Mouse (Mus musculus): Measurements from ENCODE around the gene Tspan5. TPM values are rescaled to one million over a fixed set of nuclear protein-coding genes. Genes with fewer than 3 reads are reported as not detected.

The Tspan5 gene
- polyA plus RNA-seq, 2 experiments from 2014 or later: 5.3 to 7.3 TPM

DNA sequence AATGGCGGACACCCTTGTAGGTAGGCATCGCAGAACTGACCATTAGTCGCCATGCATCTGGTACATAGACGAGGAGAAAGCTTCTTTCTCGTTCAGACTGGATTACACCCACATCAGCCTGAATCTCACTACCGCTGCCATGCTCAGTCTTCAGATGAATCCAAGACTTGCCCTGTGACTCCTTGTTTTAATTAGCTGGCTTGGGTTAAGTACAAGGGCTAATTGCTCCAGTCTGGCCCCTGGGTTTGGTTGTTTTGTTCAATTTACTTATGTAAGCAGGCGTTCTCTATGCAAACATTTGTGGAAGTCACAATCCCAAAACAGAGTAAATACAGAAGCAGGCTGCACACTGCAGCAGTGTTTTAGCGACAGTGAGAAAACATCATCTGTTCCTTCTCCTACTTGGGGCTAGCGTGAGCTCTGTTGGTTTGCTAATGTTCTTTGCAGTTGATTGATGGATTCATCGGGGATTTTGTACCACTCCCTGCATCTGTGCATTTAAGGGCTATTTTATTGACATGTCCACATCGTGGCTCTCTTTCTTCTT is 107.8 kb downstream of the Tspan5 start:
- ATAC-seq: no peak

GRCm38 (mm10) chr3:138851876-138852275 is 109.9 kb downstream of the Tspan5 start:
- ATAC-seq: no peak

- ATAC-seq: no peak
These were observed 111.1 kb downstream of the Tspan5 start for GRCm38 (mm10) chr3:138852982-138853689.

DNA sequence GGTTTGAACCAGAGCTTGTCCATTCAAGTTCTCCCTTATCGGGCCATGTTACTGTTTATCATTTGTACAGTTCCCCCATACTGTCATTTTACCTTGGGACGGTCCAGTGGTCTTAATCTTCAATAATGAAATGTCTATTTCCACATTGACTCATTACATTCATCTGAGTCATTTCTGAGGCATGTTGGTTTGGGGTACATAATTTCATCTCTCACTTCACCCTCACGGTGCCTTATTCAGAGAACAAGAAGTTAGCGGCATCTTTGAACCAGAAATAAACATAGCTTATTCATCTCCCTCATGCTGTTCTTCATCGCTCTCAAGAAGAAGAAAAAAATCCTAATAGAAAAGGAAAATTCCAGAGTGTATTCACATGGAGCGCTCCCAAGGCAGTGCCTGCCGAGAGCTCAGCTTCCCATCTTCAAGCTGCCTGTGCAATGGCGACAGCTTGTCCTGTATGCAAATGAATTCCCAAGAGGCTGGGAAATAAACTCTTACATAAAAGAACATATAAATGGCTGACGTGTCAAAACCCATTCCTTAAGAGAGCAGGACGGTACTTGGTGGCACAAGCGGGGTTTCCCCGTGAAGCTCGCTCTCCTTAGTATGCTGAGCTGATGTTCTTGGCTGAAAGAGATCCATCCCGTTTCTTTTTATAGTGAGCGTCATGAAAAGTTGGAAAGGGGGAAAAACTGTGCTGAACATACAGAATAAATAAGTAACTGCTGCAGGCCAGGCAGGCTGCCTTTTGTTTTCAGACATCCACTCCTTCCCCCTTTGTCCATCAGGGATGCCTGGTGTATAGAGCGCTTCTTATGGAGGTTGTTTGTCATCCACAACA is 112.2 kb downstream of the Tspan5 start:
- ATAC-seq: no peak

DNA sequence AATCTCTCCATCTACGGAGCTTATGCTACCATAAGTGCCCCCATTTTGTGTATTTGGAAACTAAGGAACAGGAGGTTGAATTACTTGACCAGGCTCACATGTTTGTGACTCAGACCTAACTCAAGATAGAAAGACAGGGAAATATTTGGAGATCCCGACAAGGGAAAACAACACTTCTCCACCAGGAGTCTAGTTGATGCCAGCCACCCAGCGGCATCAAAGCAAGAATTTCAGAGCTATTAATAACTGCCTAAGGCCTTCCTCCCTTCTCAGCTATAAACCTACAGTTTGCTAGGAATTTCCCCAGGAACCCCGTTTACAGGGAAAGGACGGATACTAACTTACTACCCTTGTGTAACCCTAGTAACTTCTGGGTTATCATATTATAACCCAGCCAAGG is 113.4 kb downstream of the Tspan5 start:
- ATAC-seq: no peak

GRCm38 (mm10) chr3:138856946-138857345 is 115.0 kb downstream of the Tspan5 start:
- ATAC-seq: no peak

DNA sequence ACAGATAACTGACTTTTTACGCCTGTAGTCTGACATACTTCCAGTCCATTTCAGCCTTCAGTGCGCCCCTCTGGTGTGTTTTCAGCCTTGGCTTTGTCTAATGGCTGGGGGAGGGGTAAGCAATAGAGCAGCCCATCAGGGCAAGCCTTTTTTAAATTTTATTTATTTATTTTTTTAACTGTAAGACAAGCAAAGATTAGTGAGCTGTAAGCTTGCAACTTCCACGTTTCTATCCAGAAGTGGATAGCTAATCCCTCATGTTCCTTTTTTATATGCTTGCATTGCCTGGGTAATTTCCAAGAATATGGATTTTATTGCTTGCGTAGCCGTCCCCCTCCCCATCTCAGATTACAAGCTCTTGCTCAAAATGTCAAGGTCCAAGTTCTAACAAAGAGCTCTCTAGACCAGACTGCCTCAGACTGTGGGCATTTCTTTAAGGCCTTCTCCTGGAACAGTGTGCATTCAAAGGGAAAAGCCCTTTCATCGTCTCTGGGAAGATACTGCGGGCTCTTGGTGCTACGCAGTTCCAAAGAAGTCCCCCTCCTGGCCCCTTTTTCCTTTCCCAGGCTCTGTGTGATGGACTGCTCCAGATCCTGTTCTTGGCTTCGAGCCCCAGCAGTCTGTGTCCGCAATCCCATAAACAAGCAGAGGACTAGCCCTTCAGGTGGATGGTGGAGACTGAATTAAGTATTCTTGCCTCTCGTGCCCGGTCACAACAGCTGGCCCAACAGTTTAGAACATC is 116.0 kb downstream of the Tspan5 start:
- ATAC-seq: no peak

DNA sequence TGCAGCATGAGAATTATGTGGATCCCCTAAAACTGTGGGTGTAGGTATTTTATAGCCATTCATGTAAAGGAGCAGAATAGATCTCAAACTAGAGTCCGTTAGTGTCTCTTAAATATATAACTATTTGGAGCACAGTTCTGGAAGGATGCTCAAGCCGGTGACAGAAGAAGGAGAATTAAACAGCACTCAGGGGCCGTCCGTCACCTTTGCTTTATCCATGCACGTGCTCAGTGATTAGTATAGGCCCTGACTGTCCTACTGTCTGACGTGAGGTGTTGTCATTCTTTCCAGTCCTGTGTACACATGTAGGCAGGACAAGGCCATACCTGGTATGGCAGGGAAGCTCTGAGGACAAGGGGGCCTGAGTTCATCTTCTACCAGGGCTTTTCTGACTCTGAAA is 116.7 kb downstream of the Tspan5 start:
- ATAC-seq: no peak

- no peak for ATAC-seq
These were observed 117.2 kb downstream of the Tspan5 start for GRCm38 (mm10) chr3:138859166-138859565.

- no peak for ATAC-seq
These were observed 117.7 kb downstream of the Tspan5 start for GRCm38 (mm10) chr3:138859666-138860065.

GRCm38 (mm10) chr3:138860257-138860760 is 118.3 kb downstream of the Tspan5 start:
- ATAC-seq: no peak

DNA sequence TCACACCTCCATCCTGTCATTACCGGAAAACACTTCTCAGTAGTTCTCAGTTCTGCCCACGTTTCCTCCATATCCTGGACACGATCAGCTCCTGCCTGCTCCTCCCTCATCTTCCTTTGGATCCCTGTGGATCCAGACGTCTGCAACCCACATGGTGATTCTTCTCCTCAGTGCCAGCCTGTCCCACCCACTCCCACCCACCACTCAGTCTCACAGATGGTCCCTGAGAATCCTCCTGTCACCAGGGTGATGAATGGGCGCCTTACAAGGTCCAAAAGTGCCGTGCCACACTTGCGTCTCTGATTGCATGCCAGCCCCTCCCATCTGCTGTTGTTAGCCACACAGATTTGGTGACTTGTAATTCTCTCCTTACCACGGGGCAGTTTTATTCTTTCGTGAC is 119.0 kb downstream of the Tspan5 start:
- ATAC-seq: no peak

- ATAC-seq: no peak
These were observed 119.6 kb downstream of the Tspan5 start for GRCm38 (mm10) chr3:138861589-138861988.

DNA sequence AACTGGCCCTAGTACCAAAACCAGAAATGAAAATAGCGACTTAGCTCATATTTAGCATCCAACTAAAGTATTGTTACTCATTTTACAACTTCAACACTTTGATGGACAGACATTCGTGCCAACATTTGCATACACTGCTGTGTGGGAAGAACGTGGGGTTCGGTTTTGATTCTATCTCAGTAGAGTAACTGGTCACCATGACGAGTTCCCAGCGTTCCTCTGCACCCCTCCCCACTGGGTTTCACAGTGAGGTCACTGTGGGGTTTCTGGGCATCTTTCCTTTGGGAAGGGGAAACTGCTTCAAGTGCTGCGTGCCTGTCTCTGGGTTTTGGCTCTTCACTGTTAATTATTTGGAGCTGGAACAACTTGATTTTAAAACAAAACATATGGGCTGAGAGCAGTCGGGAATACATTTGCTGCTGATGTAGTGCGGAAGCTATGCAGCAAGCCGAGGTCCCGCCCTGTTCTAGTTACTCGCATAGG is 122.2 kb downstream of the Tspan5 start:
- ATAC-seq: no peak

- ATAC-seq: no peak
These were observed 123.3 kb downstream of the Tspan5 start for GRCm38 (mm10) chr3:138865271-138865670.

DNA sequence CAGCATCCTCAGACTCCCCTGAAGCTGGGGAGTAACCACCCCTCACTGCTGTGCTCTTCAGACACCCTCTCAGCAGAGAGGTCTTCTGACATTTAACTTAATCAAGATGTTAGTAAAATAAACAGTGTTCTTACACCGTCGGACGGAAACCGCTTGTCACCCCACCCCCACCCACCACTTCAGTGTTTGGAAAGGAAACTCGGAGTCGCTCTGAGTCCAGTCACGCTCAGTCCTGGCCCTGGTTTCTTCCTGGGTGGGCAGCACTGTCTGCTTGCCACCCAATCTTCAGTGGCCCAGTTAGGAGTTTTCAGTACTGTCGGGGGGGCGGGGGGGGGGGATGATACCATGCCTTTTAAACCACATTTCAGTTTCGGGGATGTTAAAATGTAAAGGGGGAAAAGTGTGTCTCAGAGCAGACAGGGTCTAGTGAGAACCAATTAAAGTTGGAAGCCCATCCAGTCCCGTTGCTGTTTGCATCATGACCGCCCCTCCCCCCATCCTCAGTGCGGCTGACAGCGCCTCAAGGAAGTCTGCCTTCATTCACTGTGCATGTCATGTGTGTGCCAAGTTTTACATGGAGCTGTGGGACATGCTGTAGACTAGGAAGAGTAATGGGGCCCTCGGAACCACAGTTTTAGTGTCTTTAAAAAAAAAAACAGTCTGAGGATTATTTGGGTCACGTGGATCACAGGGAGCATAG is 125.3 kb downstream of the Tspan5 start:
- peak; percentile 34 for ATAC-seq

DNA sequence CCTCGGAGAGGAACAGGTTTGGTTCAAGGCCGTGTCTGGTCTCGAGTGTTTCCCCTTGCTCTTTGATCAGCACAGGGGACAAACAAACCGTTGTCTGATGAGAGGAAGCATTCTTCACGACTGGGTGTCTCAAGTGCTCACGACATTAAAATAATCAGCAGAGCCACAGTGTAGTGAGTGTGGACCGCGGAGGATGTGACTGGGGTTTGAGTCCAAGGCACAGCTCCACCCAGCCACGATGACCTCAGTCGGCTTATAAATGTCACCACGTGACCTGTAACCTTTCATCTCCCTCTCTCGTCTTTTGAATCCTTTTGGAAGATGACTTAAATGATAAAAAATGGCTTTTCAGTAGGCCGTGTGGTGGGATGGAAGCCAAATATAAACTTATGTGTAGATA is 126.4 kb downstream of the Tspan5 start:
- ATAC-seq: no peak

DNA sequence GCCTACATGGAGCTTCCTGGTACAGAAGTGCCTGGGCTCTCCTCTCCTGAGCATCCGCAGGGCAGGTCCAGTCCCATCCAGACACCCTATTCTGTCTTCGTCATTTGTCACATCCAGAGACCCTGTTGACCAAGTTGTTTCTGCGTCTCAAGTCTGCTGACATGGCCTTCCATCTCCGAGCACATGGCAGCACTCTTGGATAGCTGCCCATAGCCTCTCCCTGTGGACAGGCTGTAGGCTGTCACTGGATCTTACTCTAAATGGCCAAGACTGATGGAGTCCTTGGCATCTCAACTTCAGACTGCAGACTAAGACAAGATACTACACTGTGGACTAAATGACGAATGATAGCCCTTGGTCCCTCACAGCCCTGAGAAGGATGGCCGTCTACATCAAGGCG is 133.3 kb downstream of the Tspan5 start:
- no peak for ATAC-seq

- no peak for ATAC-seq
These were observed 133.9 kb downstream of the Tspan5 start for GRCm38 (mm10) chr3:138875936-138876335.

GRCm38 (mm10) chr3:138876418-138876817 is 134.4 kb downstream of the Tspan5 start:
- no peak for ATAC-seq

DNA sequence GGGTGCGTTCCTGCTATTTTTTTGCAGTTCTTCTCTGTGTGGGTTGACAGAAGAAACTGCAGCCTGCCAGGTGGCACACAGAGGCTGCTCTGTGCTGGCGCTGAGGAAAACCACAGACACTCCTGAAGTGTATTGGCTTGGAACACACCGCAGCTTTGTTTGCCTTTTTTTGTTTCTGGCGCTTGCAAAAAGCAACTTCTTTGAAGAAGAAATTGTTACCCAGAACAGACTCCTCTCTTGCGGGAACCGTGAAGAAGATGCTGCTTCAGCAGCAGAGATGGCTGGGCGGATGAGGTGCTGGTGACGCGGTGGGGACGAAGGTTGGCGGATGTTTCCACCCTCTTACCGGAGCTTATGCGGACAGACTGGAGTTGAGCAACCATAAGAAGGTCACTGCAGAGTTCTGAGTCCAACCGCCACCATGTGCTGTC is 135.0 kb downstream of the Tspan5 start:
- ATAC-seq: peak; percentile 87

GRCm38 (mm10) chr3:138877741-138878140 is 135.7 kb downstream of the Tspan5 start:
- peak; percentile 27 for ATAC-seq
